Mouse (Mus musculus) lung, postnatal 0 days (tissue): ENCODE results near the gene Prkar1a.

ENCODE experiments used
- CTCF ChIP-seq: IDR thresholded peaks from 2 replicates; pipeline ENCODE4 v1.5.1; 2016; ENCODE audit warnings: antibody characterized with exemption, mild to moderate bottlenecking
- EP300 ChIP-seq: IDR thresholded peaks from 2 replicates; pipeline ENCODE4 v1.6.1; 2016; ENCODE audit warnings: antibody characterized with exemption, mild to moderate bottlenecking, control low read depth

DNA sequence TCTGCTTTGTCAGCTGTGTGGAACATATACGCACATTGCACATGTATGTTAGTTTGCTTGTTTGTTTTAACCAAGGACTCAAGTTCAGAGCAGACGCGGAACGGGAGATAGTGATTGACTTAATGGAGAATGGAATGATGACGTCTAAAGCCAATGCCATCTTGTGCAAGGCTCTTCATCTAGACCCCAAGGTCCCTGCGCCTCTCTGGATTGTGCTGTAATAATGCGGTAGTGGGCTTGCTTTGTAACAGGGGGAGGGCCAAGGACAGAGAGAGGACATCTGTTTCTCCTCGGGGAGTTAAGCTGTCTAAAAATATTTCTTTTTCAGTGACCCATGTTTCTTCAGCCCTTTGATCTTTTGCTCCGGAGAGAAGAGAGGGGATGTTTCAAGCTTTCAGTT lies 14.3 kb upstream of the Prkar1a start:
- no peak for TF ChIP-seq CTCF
- no peak for TF ChIP-seq EP300
